Mouse (Mus musculus) retina, postnatal 7 days (tissue): ENCODE results near the gene Rgs9bp.
"Not testable (repeated sequence)": the region's sequence is repeated elsewhere in the genome, so short reads cannot be mapped to it uniquely, and the experiment has no call there.

Experiments used
- DNase-seq: peaks from one replicate; pipeline ENCODE4 v3.0.0-alpha.2; 2012; ENCODE audit warnings: low read depth, low spot score

The Rgs9bp gene

GRCm38 (mm10) chr7:35583476-35584025, 1.8 kb downstream of the Rgs9bp start:
- peak; percentile 74 for DNase-seq

GRCm38 (mm10) chr7:35582719-35583118, 2.7 kb downstream of the Rgs9bp start:
- DNase-seq = no peak

- no peak for DNase-seq
These were observed 5.5 kb downstream of the Rgs9bp start for GRCm38 (mm10) chr7:35579849-35580248.

- not testable (repeated sequence) for DNase-seq
These were observed 14.5 kb downstream of the Rgs9bp start for GRCm38 (mm10) chr7:35570883-35571282.

GRCm38 (mm10) chr7:35569724-35570123, 15.7 kb downstream of the Rgs9bp start:
- DNase-seq = not testable (repeated sequence)

- DNase-seq = not testable (repeated sequence)
These were observed 19.4 kb downstream of the Rgs9bp start for GRCm38 (mm10) chr7:35565965-35566364.

GRCm38 (mm10) chr7:35564872-35565271, 20.5 kb downstream of the Rgs9bp start:
- DNase-seq = not testable (repeated sequence)

GRCm38 (mm10) chr7:35564067-35564865, 21.1 kb downstream of the Rgs9bp start:
- DNase-seq = no peak

GRCm38 (mm10) chr7:35563071-35563470, 22.3 kb downstream of the Rgs9bp start:
- DNase-seq = no peak

- DNase-seq = no peak
These were observed 25.5 kb downstream of the Rgs9bp start for GRCm38 (mm10) chr7:35559838-35560237.

- no peak for DNase-seq
These were observed 26.7 kb downstream of the Rgs9bp start for GRCm38 (mm10) chr7:35558681-35559080.

GRCm38 (mm10) chr7:35557577-35557976, 27.8 kb downstream of the Rgs9bp start:
- DNase-seq = no peak

- no peak for DNase-seq
These were observed 28.5 kb downstream of the Rgs9bp start for GRCm38 (mm10) chr7:35556905-35557304.

GRCm38 (mm10) chr7:35556205-35556603, 29.2 kb downstream of the Rgs9bp start, which contains the start of gene Nudt19:
TSS of gene Nudt19 (minus strand) at chr7:35556304.
- DNase-seq = no peak

GRCm38 (mm10) chr7:35555224-35556204, 29.9 kb downstream of the Rgs9bp start:
- DNase-seq = peak; percentile 88

- DNase-seq = peak; percentile 19
These were observed 30.7 kb downstream of the Rgs9bp start for GRCm38 (mm10) chr7:35554605-35555175.

- DNase-seq = no peak
These were observed 31.4 kb downstream of the Rgs9bp start for GRCm38 (mm10) chr7:35553751-35554604.

- DNase-seq = peak; percentile 53
These were observed 39.5 kb downstream of the Rgs9bp start for GRCm38 (mm10) chr7:35545881-35546280.

GRCm38 (mm10) chr7:35537562-35537961, 47.8 kb downstream of the Rgs9bp start, which contains the start of gene Tdrd12:
TSS of gene Tdrd12 (minus strand) at chr7:35537745.
- no peak for DNase-seq

- DNase-seq = no peak
These were observed 49.5 kb downstream of the Rgs9bp start for GRCm38 (mm10) chr7:35535750-35536512.
